Mouse (Mus musculus) MEL (cell line): ENCODE results near the gene Uqcr11. TPM values are rescaled to one million over a fixed set of nuclear protein-coding genes. Genes with fewer than 3 reads are reported as not detected.
A peak's percentile ranks its signal among the peaks of the same experiment; 100 is the strongest.

Source experiments
- DNase-seq: peaks from one replicate; pipeline ENCODE4 v3.0.0; 2011; ENCODE audit warnings: low read depth, low spot score
- H3K27ac ChIP-seq: 2 replicates; pipeline ENCODE4 v1.5.1; 2012; ENCODE audit warnings: low read depth, mild to moderate bottlenecking, control low read depth, low read length, moderate library complexity; ENCODE audit not compliant: control insufficient read depth
- H3K27me3 ChIP-seq, 2 experiments: fragments of 150-350 bp in 1 of 2; sonication (generic) in 1 of 2; 2 replicates each; pipeline ENCODE4 v1.6.1; 2012; ENCODE audit warnings: low read length in 2 of 2, mild to moderate bottlenecking in 2 of 2, improper control_type of control experiment in 1 of 2, moderate library complexity in 1 of 2; ENCODE audit not compliant: insufficient read depth in 2 of 2, control insufficient read depth in 1 of 2
- H3K36me3 ChIP-seq, 2 experiments: 2 replicates each; pipeline ENCODE4 v1.6.1; 2012 to 2014; ENCODE audit warnings: low read length in 2 of 2, improper control_type of control experiment in 1 of 2, inconsistent platforms in 1 of 2, mild to moderate bottlenecking in 1 of 2; ENCODE audit not compliant: insufficient read depth in 2 of 2, control insufficient read depth in 1 of 2
- H3K4me1 ChIP-seq, 2 experiments: fragments of 150-350 bp in 1 of 2; sonication (generic) in 1 of 2; 2 replicates each; pipeline ENCODE4 v1.6.1; 2012; ENCODE audit warnings: low read length in 2 of 2, improper control_type of control experiment in 1 of 2, mild to moderate bottlenecking in 1 of 2; ENCODE audit not compliant: insufficient read depth in 2 of 2, control insufficient read depth in 1 of 2
- H3K4me3 ChIP-seq, 2 experiments: fragments of 150-350 bp in 1 of 2; sonication (generic) in 1 of 2; 2 replicates each; pipeline ENCODE4 v1.5.1; 2012; ENCODE audit warnings: low read depth in 2 of 2, low read length in 2 of 2, mild to moderate bottlenecking in 2 of 2, moderate library complexity in 2 of 2, control low read depth in 1 of 2, improper control_type of control experiment in 1 of 2; ENCODE audit not compliant: control insufficient read depth in 1 of 2, insufficient read depth in 1 of 2
- H3K79me2 ChIP-seq: 2 replicates; pipeline ENCODE4 v1.6.1; 2012; ENCODE audit warnings: mild to moderate bottlenecking, low read length, moderate library complexity; ENCODE audit not compliant: control insufficient read depth, poor library complexity, insufficient read depth
- H3K9ac ChIP-seq: 2 replicates; pipeline ENCODE4 v1.6.1; 2012; ENCODE audit warnings: low read depth, mild to moderate bottlenecking, control low read depth, low read length, moderate library complexity; ENCODE audit not compliant: control insufficient read depth, poor library complexity, severe bottlenecking
- H3K9me3 ChIP-seq: fragments of 150-350 bp; sonication (generic); replicated peaks from 2 replicates; pipeline ENCODE4 v1.6.1; 2012; ENCODE audit warnings: mild to moderate bottlenecking, low read length, improper control_type of control experiment, moderate library complexity; ENCODE audit not compliant: insufficient read depth
- CHD1 ChIP-seq: IDR thresholded peaks from 2 replicates; pipeline ENCODE4 v1.6.1; 2012; ENCODE audit warnings: low read depth, mild to moderate bottlenecking, inconsistent platforms, low read length, improper control_type of control experiment
- CHD2 ChIP-seq: IDR thresholded peaks from 2 replicates; pipeline ENCODE4 v1.6.1; 2011; ENCODE audit warnings: low read length, improper control_type of control experiment
- CTCF ChIP-seq, 3 experiments: IDR thresholded peaks in 2 of 3; conservative IDR thresholded peaks in 1 of 3; 2 replicates each; pipeline ENCODE4 v1.5.1; 2011 to 2012; ENCODE audit warnings: low read length in 3 of 3, low read depth in 2 of 3, mild to moderate bottlenecking in 2 of 3, improper control_type of control experiment in 1 of 3, inconsistent platforms in 1 of 3, mixed read lengths in 1 of 3, moderate library complexity in 1 of 3; ENCODE audit not compliant: control insufficient read depth in 1 of 3, insufficient read depth in 1 of 3, poor library complexity in 1 of 3, severe bottlenecking in 1 of 3
- E2F4 ChIP-seq: IDR thresholded peaks from 2 replicates; pipeline ENCODE4 v1.6.1; 2011; ENCODE audit warnings: low read depth, low read length, improper control_type of control experiment, borderline replicate concordance
- ELF1 ChIP-seq: IDR thresholded peaks from 2 replicates; pipeline ENCODE4 v1.6.1; 2014; ENCODE audit warnings: low read depth, mild to moderate bottlenecking, inconsistent platforms, low read length, improper control_type of control experiment, moderate library complexity
- EP300 ChIP-seq, 2 experiments: IDR thresholded peaks; 2 replicates each; pipeline ENCODE4 v1.6.1; 2011; ENCODE audit warnings: improper control_type of control experiment in 2 of 2, low read length in 2 of 2, low read depth in 1 of 2, mild to moderate bottlenecking in 1 of 2
- ETS1 ChIP-seq: IDR thresholded peaks from 2 replicates; pipeline ENCODE4 v1.6.1; 2012; ENCODE audit warnings: low read depth, mild to moderate bottlenecking, inconsistent platforms, low read length, improper control_type of control experiment, moderate library complexity
- GABPA ChIP-seq: IDR thresholded peaks from 2 replicates; pipeline ENCODE4 v1.6.1; 2012; ENCODE audit warnings: low read depth, mild to moderate bottlenecking, inconsistent platforms, low read length, improper control_type of control experiment, moderate library complexity
- GATA1 ChIP-seq: IDR thresholded peaks from 2 replicates; pipeline ENCODE4 v1.6.1; 2011; ENCODE audit warnings: low read depth, low read length, improper control_type of control experiment
- HCFC1 ChIP-seq: IDR thresholded peaks from 2 replicates; pipeline ENCODE4 v1.6.1; 2012; ENCODE audit warnings: low read depth, mild to moderate bottlenecking, inconsistent platforms, low read length, improper control_type of control experiment, moderate library complexity
- JUND ChIP-seq: IDR thresholded peaks from 2 replicates; pipeline ENCODE4 v1.6.1; 2011; ENCODE audit warnings: low read depth, mild to moderate bottlenecking, improper control_type of control experiment, low read length
- KAT2A ChIP-seq: conservative IDR thresholded peaks from 2 replicates; pipeline ENCODE4 v1.6.1; 2012; ENCODE audit warnings: low read depth, low read length, improper control_type of control experiment, inconsistent platforms
- MAX ChIP-seq: IDR thresholded peaks from 2 replicates; pipeline ENCODE4 v1.6.1; 2011; ENCODE audit warnings: low read length, improper control_type of control experiment
- MAZ ChIP-seq: IDR thresholded peaks from 2 replicates; pipeline ENCODE4 v1.6.1; 2012; ENCODE audit warnings: low read depth, mild to moderate bottlenecking, inconsistent platforms, low read length, improper control_type of control experiment
- MEF2A ChIP-seq: IDR thresholded peaks from 2 replicates; pipeline ENCODE4 v1.6.1; 2014; ENCODE audit warnings: low read depth, mild to moderate bottlenecking, inconsistent platforms, low read length, improper control_type of control experiment; ENCODE audit not compliant: poor library complexity, insufficient replicate concordance, severe bottlenecking; ENCODE audit errors: extremely low read depth
- MXI1 ChIP-seq: IDR thresholded peaks from 2 replicates; pipeline ENCODE4 v1.6.1; 2011; ENCODE audit warnings: mild to moderate bottlenecking, low read depth, low read length, improper control_type of control experiment
- MYB ChIP-seq: IDR thresholded peaks from 2 replicates; pipeline ENCODE4 v1.6.1; 2011; ENCODE audit warnings: mild to moderate bottlenecking, low read depth, low read length, improper control_type of control experiment
- MYC ChIP-seq: IDR thresholded peaks from 2 replicates; pipeline ENCODE4 v1.6.1; 2011; ENCODE audit warnings: low read depth, mild to moderate bottlenecking, low read length, improper control_type of control experiment, moderate library complexity
- NELFE ChIP-seq: IDR thresholded peaks from 2 replicates; pipeline ENCODE4 v1.6.1; 2011; ENCODE audit warnings: low read depth, low read length, improper control_type of control experiment
- NRF1 ChIP-seq: IDR thresholded peaks from 2 replicates; pipeline ENCODE4 v1.6.1; 2014; ENCODE audit warnings: low read depth, mild to moderate bottlenecking, inconsistent platforms, low read length, improper control_type of control experiment, moderate library complexity; ENCODE audit not compliant: poor library complexity, insufficient read depth, severe bottlenecking
- POLR2A ChIP-seq, 2 experiments: IDR thresholded peaks; 2 replicates each; pipeline ENCODE4 v1.6.1; 2011 to 2012; ENCODE audit warnings: low read length in 2 of 2, mild to moderate bottlenecking in 2 of 2, control low read depth in 1 of 2, improper control_type of control experiment in 1 of 2, low read depth in 1 of 2, moderate library complexity in 1 of 2; ENCODE audit not compliant: control insufficient read depth in 1 of 2, insufficient read depth in 1 of 2, poor library complexity in 1 of 2
- POLR2AphosphoS2 ChIP-seq: IDR thresholded peaks from 2 replicates; pipeline ENCODE4 v1.6.1; 2011; ENCODE audit warnings: low read length, improper control_type of control experiment
- POLR2AphosphoS5 ChIP-seq: IDR thresholded peaks from 2 replicates; pipeline ENCODE4 v1.6.1; 2012; ENCODE audit warnings: low read depth, borderline replicate concordance, mild to moderate bottlenecking, inconsistent platforms, low read length, moderate library complexity, mixed read lengths
- RAD21 ChIP-seq: IDR thresholded peaks from 2 replicates; pipeline ENCODE4 v1.6.1; 2011; ENCODE audit warnings: mild to moderate bottlenecking, low read depth, low read length, improper control_type of control experiment
- RCOR1 ChIP-seq: IDR thresholded peaks from 2 replicates; pipeline ENCODE4 v1.6.1; 2012; ENCODE audit warnings: low read depth, mild to moderate bottlenecking, inconsistent platforms, low read length, improper control_type of control experiment
- SIN3A ChIP-seq: IDR thresholded peaks from 2 replicates; pipeline ENCODE4 v1.6.1; 2012; ENCODE audit warnings: low read length, improper control_type of control experiment, inconsistent platforms
- SMC3 ChIP-seq: IDR thresholded peaks from 2 replicates; pipeline ENCODE4 v1.6.1; 2011; ENCODE audit warnings: low read depth, low read length, improper control_type of control experiment
- TAL1 ChIP-seq: IDR thresholded peaks from 2 replicates; pipeline ENCODE4 v1.6.1; 2012; ENCODE audit warnings: mild to moderate bottlenecking, inconsistent platforms, low read length, moderate library complexity, mixed read lengths
- TBP ChIP-seq: IDR thresholded peaks from 2 replicates; pipeline ENCODE4 v1.8.0; 2011; ENCODE audit warnings: low read depth, low read length, improper control_type of control experiment
- TCF12 ChIP-seq: IDR thresholded peaks from 2 replicates; pipeline ENCODE4 v1.6.1; 2014; ENCODE audit warnings: low read depth, mild to moderate bottlenecking, inconsistent platforms, low read length, improper control_type of control experiment, moderate library complexity
- UBTF ChIP-seq: IDR thresholded peaks from 2 replicates; pipeline ENCODE4 v1.6.1; 2012; ENCODE audit warnings: low read depth, mild to moderate bottlenecking, inconsistent platforms, low read length, improper control_type of control experiment, moderate library complexity, borderline replicate concordance; ENCODE audit not compliant: insufficient read depth
- USF1 ChIP-seq: IDR thresholded peaks from 2 replicates; pipeline ENCODE4 v1.6.1; 2014; ENCODE audit warnings: low read depth, mild to moderate bottlenecking, inconsistent platforms, low read length, improper control_type of control experiment, moderate library complexity
- USF2 ChIP-seq, 2 experiments: IDR thresholded peaks; 2 replicates each; pipeline ENCODE4 v1.6.1; 2011 to 2012; ENCODE audit warnings: improper control_type of control experiment in 2 of 2, low read length in 2 of 2, borderline replicate concordance in 1 of 2, inconsistent platforms in 1 of 2, low read depth in 1 of 2, mild to moderate bottlenecking in 1 of 2; ENCODE audit not compliant: insufficient read depth in 1 of 2
- ZC3H11A ChIP-seq: IDR thresholded peaks from 2 replicates; pipeline ENCODE4 v1.6.1; 2012; ENCODE audit warnings: low read depth, mild to moderate bottlenecking, inconsistent platforms, low read length, improper control_type of control experiment
- ZKSCAN1 ChIP-seq: IDR thresholded peaks from 2 replicates; pipeline ENCODE4 v1.6.1; 2012; ENCODE audit warnings: low read depth, mild to moderate bottlenecking, inconsistent platforms, low read length, improper control_type of control experiment, moderate library complexity
- ZMIZ1 ChIP-seq: IDR thresholded peaks from 2 replicates; pipeline ENCODE4 v1.6.1; 2012; ENCODE audit warnings: low read depth, mild to moderate bottlenecking, inconsistent platforms, low read length, improper control_type of control experiment, moderate library complexity
- ZNF384 ChIP-seq: IDR thresholded peaks from 2 replicates; pipeline ENCODE4 v1.6.1; 2012; ENCODE audit warnings: low read depth, mild to moderate bottlenecking, inconsistent platforms, low read length, improper control_type of control experiment
- polyA plus RNA-seq, 2 experiments: library from polyadenylated mRNA; stranded (reverse) in 1 of 2; unstranded in 1 of 2; fragments of >175 nt in 1 of 2; fragments of >200 nt in 1 of 2; gene quantifications; 2 replicates each; pipeline versions ENCODE4 v1.2.1 to v1.2.4; 2012; ENCODE audit warnings: low replicate concordance in 2 of 2, low read depth in 1 of 2; ENCODE audit not compliant: insufficient read length in 2 of 2, insufficient read depth in 1 of 2, missing spikeins in 1 of 2
- total RNA-seq: library from RNA; depleted of rRNA; stranded (reverse); fragments of 300-350 nt; gene quantifications from 2 replicates; pipeline ENCODE4 v1.2.3, GENCODE M21; 2012

The Uqcr11 gene
- total and polyA plus RNA-seq, 3 experiments, result 481 to 935 TPM; not detected in 1

- H3K4me3 ChIP-seq, result no peak overlapping the region
- no peak overlapping the region for H3K9ac ChIP-seq
- no peaks in the 10 kb centered on the region for H3K36me3 ChIP-seq
- peaks cover 0 to 7% of the 10 kb centered on the region in 2 experiments; a peak in 1 of 4 replicates for H3K4me1 ChIP-seq
- H3K27me3 ChIP-seq, result no peaks in the 10 kb centered on the region
- no peak overlapping the region for H3K27ac ChIP-seq
- H3K79me2 ChIP-seq, result no peaks in the 10 kb centered on the region
- peak; percentile 93 for DNase-seq
- H3K9me3 ChIP-seq, result no peaks in the 10 kb centered on the region
- TF ChIP-seq ELF1 (no peak), ZNF384 (peak; percentile 99), NRF1 (0 out of 2 replicates have a peak, but pooled peaks have one; percentile 28), USF2 (IDR thresholded peaks at IDR 0.05; ENCODE audit: borderline replicate concordance in 1 of 2, insufficient read depth in 1 of 2, low read depth in 1 of 2, low read length in 2 of 2) (no peak), MEF2A (no peak), UBTF (no peak), MXI1 (peak; percentile 68), KAT2A (no peak), TCF12 (no peak; the same call in 1 of the 2 replicates), USF1 (no peak), HCFC1 (0 out of 2 replicates have a peak, but pooled peaks have one; percentile 44), ZMIZ1 (no peak), TAL1 (no peak), MYB (no peak), TBP (no peak), CHD2 (no peak), ZKSCAN1 (peak; percentile 75; the same call in 1 of the 2 replicates), ZC3H11A (peak; percentile 83), SMC3 (peak; percentile 88), NELFE (peak; percentile 23; the same call in 1 of the 2 replicates), POLR2A (IDR thresholded peaks at IDR 0.05; ENCODE audit: control insufficient read depth in 1 of 2, insufficient read depth in 1 of 2, low read depth in 1 of 2, low read length in 2 of 2, poor library complexity in 1 of 2) (no peak), EP300 (IDR thresholded peaks at IDR 0.05; ENCODE audit: low read depth in 1 of 2, low read length in 2 of 2) (0 out of 4 replicates have a peak, but pooled peaks of 1 of the 2 experiments have one; percentile 13), MYC (peak; percentile 70), ETS1 (0 out of 2 replicates have a peak, but pooled peaks have one; percentile 14), SIN3A (peak; percentile 82), E2F4 (no peak), RAD21 (peak; percentile 96), CTCF (IDR thresholded peaks at IDR 0.05 in 2 of 3, conservative IDR thresholded peaks at IDR 0.05 in 1 of 3; ENCODE audit: control insufficient read depth in 1 of 3, insufficient read depth in 1 of 3, low read depth in 2 of 3, low read length in 3 of 3, poor library complexity in 1 of 3, severe bottlenecking in 1 of 3) (peak; percentile 77 to 100 (median 90)), MAX (peak; percentile 44; the same call in 1 of the 2 replicates), MAZ (0 out of 2 replicates have a peak, but pooled peaks have one; percentile 45), CHD1 (peak; percentile 79; the same call in 1 of the 2 replicates), RCOR1 (peak; percentile 28; the same call in 1 of the 2 replicates), GABPA (0 out of 2 replicates have a peak, but pooled peaks have one; percentile 29), POLR2AphosphoS5 (no peak), JUND (0 out of 2 replicates have a peak, but pooled peaks have one; percentile 66), GATA1 (no peak), POLR2AphosphoS2 (no peak)
Observed at GRCm38 (mm10) chr10:80376160-80376559, 30.5 kb downstream of the Uqcr11 start.
